Mouse (Mus musculus) splenic B cell, adult 2 months (primary cell): ENCODE measurements around the gene Ccnjl.

Experiments used
- DNase-seq: peaks from one replicate; pipeline ENCODE4 v3.0.0-alpha.2; 2011; ENCODE audit warnings: low read depth, low spot score
- H3K27me3 ChIP-seq: 2 replicates; pipeline ENCODE4 v1.6.1; 2012; ENCODE audit warnings: mild to moderate bottlenecking, low read length, moderate library complexity, mixed read lengths; ENCODE audit not compliant: control insufficient read depth, poor library complexity, insufficient read depth, severe bottlenecking
- H3K36me3 ChIP-seq: 2 replicates; pipeline ENCODE4 v1.6.1; 2012; ENCODE audit warnings: mild to moderate bottlenecking, low read length, moderate library complexity, mixed read lengths; ENCODE audit not compliant: control insufficient read depth, poor library complexity, insufficient read depth, severe bottlenecking

Ccnjl gene

DNA sequence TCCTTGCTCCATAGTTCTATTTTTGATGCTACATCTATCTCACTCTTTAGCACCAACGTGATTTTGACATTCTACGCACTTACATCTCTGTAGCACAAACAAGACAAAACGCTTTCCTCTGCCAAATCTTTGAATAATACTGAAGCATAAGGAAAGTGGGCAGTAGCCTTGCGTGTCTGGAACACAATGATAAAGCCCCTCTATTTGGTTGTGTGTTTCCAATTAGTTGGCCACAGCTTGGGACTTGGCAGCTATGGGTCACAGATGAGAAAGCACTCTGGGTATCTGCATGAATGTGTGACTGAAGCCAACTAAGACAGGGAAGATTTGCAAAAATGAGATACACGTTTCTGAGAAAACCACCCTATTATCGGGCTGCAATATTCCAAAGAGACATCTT, 20.6 kb upstream of the Ccnjl start:
- DNase-seq, result no peak
- no peaks in the 10 kb centered on the region for H3K27me3 ChIP-seq
- no peaks in the 10 kb centered on the region; the same call in 1 of the 2 replicates for H3K36me3 ChIP-seq

DNA sequence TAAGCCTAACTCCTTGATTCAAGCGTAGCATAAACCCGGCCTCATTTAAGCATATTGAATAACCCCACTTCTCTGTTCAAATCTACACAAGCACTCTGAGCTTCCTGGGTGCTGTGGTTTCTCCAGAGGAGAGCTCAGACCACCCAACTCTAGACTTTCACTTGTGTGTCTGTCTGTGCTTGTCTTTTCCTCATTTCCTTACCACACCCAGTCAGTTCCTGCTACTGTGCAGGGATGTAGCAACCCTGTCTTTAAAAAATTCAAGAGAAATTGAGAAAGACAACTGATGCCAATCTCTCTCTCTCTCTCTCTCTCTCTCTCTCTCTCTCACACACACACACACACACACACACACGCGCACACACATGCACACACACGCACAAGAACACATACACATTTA, 18.7 kb upstream of the Ccnjl start:
- no peaks in the 10 kb centered on the region; the same call in 1 of the 2 replicates for H3K36me3 ChIP-seq
- DNase-seq, result no peak
- H3K27me3 ChIP-seq, result no peaks in the 10 kb centered on the region

DNA sequence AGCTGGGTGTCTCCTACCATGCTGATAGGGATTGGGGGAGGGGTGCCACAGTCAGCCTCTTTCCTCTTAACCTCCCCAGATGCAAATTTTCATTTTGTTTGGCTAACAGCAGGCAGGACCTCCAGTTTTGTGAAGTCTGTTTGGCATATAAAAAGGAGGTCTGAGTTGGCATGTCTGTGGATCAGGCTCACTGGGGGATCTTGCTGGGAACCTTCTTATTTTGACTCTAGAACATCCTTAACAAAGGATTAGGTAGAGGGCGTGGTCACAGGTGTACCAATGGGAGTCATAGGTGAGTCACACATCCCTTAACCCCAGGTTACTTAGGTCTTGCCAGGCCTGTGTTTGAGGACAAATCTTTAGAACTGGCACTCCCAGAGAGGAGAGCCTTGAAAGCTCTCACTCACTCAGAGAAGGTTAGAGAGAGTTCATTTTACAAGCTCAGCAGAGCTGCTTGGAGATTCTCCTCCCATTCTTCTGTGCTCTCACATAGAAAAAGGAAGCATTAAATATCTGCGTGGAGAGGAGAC, 15.9 kb upstream of the Ccnjl start:
- Histone ChIP-seq H3K27me3 (no peaks in the 10 kb centered on the region), H3K36me3 (no peaks in the 10 kb centered on the region)
- no peak for DNase-seq

DNA sequence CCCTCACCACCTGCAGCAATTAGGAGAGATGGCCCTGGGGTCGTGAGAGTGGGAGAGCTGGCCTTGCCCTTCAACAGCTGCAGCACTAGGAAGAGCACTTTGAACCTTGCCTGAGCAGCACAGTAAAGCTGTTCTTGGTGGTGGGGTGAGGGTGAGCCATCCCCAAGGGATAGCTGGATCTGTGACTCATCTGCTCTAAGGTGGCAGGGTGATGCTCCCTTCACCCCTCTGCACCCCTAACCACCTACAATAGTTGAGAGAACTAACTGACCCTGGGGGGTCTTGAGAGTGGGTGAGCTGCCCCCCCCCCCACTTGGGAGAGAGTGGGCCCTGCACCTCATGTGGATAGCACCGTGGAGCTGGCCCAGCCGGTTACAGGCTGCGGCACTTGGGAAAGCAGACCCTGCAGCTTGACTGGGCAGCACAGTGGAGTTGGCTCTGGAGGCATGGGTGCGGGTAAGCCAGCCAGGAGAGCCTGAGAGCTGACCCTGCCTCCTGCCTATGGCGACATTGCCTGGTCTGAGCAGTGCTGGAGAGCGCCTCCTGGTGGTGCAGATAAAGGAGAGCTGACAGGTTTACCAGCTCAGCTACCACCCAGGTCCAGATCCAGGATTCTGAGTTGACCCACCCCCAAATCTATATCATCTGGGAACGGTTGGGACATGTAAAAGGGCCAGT, 12.1 kb upstream of the Ccnjl start:
- peak; percentile 22 for DNase-seq
- Histone ChIP-seq H3K27me3 (no peaks in the 10 kb centered on the region), H3K36me3 (no peaks in the 10 kb centered on the region)

DNA sequence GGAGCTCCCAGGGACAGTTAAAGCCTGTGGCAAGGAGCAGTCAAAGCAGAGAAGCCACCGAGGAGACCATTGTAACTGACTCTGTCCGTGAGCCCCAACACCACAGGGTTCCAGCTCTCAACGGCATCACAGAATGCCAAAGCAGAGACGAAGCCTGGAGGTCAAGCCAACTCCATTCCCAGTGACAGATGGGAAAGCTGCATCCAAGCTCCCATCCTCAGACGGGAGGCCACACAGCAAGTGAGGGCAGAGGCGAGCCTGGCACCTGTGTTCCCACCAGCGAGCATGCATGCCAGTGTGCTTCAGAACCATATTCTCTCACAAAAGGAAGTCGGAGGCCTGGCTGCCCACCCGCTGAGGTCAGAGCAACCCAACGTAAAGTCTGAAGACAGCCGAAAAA, 10.9 kb upstream of the Ccnjl start:
- Histone ChIP-seq H3K27me3 (no peaks in the 10 kb centered on the region), H3K36me3 (no peaks in the 10 kb centered on the region)
- no peak for DNase-seq

DNA sequence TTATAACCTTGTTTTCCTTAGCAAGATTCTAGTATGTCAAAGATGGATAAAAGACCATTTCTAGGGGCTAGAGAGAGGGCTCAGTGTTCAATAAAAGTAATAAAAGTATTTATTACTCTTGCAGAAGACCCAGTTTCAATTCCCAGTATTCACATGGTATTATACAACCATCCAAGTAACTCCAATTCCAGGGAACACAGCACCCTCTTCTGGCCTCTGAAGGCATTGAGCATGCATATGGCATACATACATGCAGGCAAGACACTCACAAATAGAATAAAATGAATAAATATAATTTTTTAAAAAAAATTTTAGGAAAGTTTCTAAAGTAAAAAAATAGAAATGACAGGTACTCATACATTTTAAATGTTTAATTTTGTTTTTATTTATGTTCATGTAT, 10.5 kb upstream of the Ccnjl start:
- no peak for DNase-seq
- Histone ChIP-seq H3K27me3 (no peaks in the 10 kb centered on the region), H3K36me3 (no peaks in the 10 kb centered on the region)

DNA sequence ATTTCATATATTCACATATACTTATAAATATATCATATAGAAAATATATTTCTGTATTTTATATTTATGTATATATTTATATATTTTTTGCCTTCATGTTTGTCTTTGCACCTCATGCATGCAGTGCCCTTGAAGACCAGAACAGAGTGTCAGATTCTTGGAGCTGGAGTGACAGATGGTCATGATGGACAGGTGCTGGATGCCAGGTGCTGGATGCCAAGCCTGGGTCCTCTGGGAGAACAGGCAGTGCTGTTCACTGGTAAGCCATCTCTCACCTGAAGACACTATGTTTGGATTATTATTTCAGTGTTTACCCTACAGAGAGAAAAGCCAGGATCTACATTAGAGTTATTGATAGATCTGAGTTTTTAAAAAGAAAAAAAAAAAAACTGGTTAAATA, 9.8 kb upstream of the Ccnjl start:
- no peak for DNase-seq
- H3K27me3 ChIP-seq, result no peaks in the 10 kb centered on the region
- no peaks in the 10 kb centered on the region for H3K36me3 ChIP-seq

DNA sequence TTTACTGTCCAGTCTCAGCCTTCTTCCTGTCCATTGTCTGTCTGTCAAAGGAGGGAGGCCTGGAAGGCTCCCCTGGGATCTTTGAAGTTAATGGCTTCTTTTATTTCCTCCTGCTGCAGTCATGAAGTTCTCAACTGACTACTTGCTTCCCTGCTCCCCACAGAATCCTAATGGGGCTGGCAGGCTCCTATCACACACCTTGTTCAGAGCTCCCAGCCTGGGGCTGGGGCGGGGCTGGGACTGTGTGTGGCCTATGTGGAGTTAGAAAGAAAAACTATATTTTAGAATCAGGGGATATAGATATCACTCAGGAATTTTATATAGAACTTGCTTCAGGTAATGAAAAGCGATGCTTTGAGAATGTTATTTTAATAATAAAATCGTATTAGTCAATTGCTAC, 8.1 kb upstream of the Ccnjl start:
- DNase-seq, result no peak
- H3K27me3 ChIP-seq, result no peaks in the 10 kb centered on the region

DNA sequence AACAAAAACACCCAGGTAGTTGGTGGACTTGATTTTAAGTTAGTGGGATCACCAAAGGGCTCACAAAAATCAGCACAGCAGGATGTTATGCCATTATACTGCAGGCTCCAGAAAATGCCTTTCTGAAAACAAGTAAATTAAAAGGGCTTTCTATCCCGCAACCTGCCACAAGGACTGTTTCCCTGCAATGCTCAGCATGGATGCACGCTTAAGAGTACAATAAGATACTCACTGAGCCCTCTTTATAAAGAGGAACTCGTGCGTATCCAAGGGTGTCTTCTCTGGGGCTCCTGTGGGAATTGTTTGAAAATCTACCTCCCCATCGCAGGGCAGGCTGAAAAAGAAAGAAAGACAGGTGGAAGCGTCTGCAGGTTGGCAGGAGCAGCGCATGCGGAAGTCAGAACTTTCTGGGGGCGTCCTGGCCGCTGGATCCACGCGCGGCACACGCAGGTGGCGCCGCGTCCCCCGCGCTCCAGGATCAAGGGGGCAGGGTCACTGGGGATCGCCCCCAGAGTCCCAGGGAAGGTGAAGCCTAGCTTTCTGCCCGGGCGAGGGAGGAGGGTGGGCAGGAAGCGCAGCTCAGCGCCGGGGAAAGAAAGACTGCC, 404 bp upstream of the Ccnjl start:
- Histone ChIP-seq H3K27me3 (no peaks in the 10 kb centered on the region; the same call in 1 of the 2 replicates), H3K36me3 (no peaks in the 10 kb centered on the region)
- DNase-seq, result peak; percentile 33

More for the DNA sequence above, 8.1 kb upstream of the Ccnjl start:
- H3K36me3 ChIP-seq, result no peaks in the 10 kb centered on the region

DNA sequence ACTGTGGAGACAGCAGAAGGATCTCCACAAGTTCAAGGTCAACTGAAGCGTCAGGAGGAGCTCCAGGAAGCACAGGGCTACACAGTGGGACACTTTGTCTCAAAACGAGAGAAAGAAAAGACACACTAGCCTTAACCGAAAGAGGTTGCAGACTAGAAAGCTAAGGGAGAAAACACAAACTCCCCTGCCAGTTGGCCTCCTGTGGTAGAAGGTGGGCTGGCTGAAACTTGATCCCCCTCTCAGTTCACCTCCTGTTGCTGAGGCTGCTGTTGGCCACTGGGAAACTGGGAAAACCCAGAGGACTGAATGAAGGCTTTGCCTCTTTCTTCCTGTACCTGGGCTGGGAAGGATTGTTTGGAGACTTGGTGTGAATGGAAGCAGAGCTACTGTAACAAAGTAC, 1.5 kb downstream of the Ccnjl start:
- Histone ChIP-seq H3K27me3 (no peaks in the 10 kb centered on the region; the same call in 1 of the 2 replicates), H3K36me3 (no peaks in the 10 kb centered on the region)
- no peak for DNase-seq

DNA sequence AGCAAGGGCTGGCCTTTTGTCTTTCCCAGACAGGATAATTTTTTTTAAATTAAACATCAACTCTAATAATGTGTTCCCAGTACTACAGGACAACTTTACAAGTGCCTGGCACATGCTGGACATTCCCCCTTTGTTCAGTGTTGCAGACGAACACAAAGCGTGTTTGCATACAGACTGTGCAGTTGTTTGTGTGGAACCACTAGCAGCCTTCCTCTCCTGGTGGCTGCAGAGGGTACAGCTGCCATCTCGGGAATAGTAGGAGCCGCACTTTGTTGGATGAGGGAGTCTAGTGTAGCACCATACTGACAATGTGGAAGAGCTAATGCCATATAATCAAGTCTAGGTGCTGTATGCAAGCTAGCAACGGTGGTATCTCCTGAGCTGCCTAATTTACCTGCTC, 3.0 kb downstream of the Ccnjl start:
- no peaks in the 10 kb centered on the region; the same call in 1 of the 2 replicates for H3K27me3 ChIP-seq
- no peak for DNase-seq
- no peaks in the 10 kb centered on the region for H3K36me3 ChIP-seq

DNA sequence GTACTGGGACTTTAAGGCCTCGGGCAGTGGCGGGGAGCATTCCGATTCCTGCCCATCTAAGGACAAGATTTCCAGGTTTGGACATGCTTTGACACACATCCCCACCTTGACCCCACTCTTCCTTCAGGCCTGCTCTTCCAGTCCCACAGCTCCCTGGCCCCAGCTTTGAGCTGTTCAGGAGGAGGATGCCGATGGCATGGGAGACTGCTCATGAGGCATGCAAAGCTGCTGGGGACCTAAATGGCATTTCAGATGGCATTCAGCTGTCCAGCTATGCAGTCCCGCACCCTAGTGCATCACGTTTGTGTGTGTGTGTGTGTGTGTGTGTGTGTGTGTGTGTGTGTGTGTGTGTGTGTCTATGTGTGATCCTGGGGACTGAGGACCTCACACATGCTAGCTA, 8.5 kb downstream of the Ccnjl start:
- DNase-seq, result no peak
- Histone ChIP-seq H3K27me3 (no peaks in the 10 kb centered on the region), H3K36me3 (no peaks in the 10 kb centered on the region)

DNA sequence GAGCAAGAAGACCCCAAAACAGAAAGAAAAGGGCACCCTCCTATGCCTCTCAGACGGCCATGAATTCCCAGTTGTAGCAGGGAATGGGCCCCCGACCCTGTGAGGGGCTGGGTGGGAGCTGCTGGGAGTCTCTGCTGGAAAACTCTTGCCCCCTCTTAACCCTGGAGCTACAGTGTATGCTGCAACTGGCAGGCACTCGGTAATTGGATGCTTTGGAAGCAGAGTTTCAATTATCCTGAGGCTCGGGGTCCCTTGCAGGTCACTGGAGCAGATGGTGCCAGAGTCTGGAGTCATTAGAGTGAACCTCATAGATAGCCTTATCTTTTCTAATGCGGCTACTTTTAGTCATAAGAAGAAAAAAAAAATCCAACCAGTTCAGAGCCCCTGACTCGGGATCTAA, 11.3 kb downstream of the Ccnjl start:
- Histone ChIP-seq H3K27me3 (no peaks in the 10 kb centered on the region), H3K36me3 (no peaks in the 10 kb centered on the region)
- DNase-seq, result no peak

DNA sequence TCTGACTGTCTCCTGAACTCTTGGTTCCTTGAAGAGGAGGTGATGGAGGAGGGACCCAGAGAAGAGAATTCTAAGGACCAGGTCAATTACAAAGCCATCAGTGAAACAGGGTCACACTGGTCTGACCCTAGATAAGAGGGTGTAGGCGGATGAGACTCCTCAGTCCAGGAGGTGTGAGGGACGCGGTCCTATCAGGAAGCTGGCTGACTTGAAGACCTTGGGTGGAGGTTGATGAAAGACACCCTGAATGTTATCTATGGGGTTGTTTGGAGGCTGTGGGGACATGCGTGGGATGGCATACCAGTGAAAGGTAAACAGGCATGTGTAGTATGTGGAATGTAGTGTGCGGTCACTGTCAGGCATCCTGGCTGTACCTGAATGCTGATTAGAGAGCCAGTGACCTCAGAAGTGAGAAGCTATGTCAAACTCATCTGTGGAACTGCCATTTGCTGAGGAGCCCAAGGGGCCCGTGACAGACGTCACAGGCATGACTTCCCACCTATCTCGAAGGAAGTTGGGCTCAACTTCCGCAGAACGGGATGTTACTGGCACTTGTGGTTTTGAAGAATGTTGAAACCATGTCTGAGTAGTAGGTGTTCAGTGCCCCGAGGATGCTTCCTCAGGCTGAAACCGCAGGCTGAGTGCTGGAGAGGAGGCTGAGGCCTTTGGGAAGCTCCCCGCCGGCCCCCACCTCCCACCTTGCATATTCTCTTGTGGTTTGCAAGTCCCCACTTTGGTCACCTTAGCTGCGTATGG, 15.3 kb downstream of the Ccnjl start:
- H3K36me3 ChIP-seq, result no peaks in the 10 kb centered on the region
- no peaks in the 10 kb centered on the region for H3K27me3 ChIP-seq
- no peak for DNase-seq

DNA sequence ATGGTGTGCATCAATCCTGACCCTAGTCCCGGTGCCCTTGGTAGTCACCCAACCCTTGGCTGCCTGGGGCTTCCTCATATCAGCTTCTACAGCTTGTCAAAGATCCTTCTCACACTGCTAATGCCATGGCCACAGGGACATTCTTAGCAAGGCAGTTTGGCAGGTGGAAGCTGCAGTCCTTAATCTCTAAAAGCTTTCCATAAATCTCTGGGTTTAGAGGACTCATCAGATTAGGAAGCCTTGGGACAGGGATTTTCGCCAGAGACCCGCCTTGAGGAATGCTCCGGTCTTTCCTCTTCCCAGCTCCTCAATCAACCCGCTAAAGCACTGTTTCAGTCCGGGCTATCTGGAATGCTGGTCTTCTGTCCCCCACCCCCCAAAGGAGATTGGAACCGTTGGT, 16.2 kb downstream of the Ccnjl start:
- Histone ChIP-seq H3K36me3 (no peaks in the 10 kb centered on the region), H3K27me3 (no peaks in the 10 kb centered on the region)
- no peak for DNase-seq
